Mouse (Mus musculus): Measurements from ENCODE around the gene Ruvbl1.

Gene Ruvbl1

DNA sequence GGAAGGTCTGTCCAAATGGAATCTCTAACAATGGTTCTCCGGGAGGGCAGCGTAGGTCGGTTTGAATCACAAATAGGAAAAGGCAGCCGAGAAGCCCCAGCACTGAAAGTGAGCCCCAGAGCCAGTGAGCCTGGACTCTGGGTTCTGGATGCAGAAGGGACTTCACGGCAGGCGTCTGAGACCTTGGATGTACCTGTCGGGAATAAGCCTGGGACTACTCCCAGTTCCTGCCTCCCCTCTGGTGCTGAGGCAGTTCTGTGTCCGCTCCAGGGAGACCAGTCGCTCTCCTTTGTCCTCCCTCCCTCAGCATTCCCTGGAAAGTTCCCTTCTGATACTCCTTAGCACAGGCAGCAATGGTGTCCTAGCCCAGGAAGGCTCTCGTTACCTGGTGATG is 80.2 kb downstream of the Ruvbl1 start:
- DNase-seq (ENCODE audit: low read depth), result no peak

All from c-Kit-positive CD71-positive TER-119-negative erythroid progenitor cells, embryonic 14.5 days (primary cell).